Mouse (Mus musculus) stomach, postnatal 0 days (tissue): ENCODE measurements around the gene 1700017B05Rik.

Experiments used
- CTCF ChIP-seq: IDR thresholded peaks from 2 replicates; pipeline ENCODE4 v1.5.1; 2016; ENCODE audit warnings: antibody characterized with exemption, low read depth, mild to moderate bottlenecking, moderate library complexity
- EP300 ChIP-seq: optimal IDR thresholded peaks from 2 replicates; pipeline ENCODE3; 2016; ENCODE audit warnings: antibody characterized with exemption

- no peak for TF ChIP-seq EP300
- TF ChIP-seq CTCF: no peak
Observed at GRCm38 (mm10) chr9:57262795-57263684, 628 bp upstream of the 1700017B05Rik start.
